Mouse (Mus musculus): ENCODE measurements around the gene Aif1. TPM values are rescaled to one million over a fixed set of nuclear protein-coding genes. Genes with fewer than 3 reads are reported as not detected.
A peak's percentile ranks its signal among the peaks of the same experiment; 100 is the strongest.

The Aif1 gene
- total RNA-seq, 4 experiments from 2014 or later = 6.3 to 45.4 (median 25.7) TPM

GRCm38 (mm10) chr17:35195631-35196320 is 19.9 kb upstream of the Aif1 start:
- DNase-seq (ENCODE audit: low spot score in 2 of 2) = peak in 1 of 2 experiments; percentile 60

DNA sequence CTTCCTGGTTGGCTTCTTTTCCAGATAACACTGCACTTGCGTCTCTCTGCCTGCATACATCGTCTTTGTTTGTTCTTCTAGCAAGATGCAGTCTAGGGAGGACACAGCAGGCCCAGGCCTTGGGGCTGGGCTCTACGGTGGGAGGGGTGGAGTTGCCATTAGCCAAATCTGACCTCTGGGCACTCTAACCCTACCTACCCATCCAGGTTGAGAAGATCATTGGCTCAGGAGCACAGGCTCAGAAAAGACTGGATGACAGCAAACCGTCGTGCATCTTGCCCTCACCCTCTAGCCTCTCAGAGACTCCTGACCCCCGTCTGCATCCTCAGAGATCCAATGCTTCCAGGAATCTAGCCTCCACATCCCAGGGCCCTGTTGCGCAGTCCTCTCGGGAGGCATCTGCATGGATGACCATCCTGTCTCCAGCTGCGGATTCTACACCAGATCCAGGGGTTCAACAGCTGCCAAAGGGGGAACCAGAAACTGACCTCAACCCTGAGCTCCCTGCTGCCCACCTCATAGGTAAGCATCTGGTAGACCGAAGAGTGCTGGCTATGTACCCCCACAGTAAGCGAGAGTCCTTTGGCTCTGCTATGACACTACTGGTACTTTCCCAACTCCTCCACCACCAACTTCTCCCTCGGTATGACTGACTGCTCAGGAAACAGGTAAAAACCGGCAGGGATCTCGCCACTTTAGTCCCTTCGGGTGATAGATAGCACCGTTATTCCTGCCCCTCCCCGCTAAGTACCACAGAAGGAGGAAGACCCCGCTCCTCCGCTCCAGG is 19.2 kb upstream of the Aif1 start:
- DNase-seq (ENCODE audit: low spot score in 2 of 2) = no peak

DNA sequence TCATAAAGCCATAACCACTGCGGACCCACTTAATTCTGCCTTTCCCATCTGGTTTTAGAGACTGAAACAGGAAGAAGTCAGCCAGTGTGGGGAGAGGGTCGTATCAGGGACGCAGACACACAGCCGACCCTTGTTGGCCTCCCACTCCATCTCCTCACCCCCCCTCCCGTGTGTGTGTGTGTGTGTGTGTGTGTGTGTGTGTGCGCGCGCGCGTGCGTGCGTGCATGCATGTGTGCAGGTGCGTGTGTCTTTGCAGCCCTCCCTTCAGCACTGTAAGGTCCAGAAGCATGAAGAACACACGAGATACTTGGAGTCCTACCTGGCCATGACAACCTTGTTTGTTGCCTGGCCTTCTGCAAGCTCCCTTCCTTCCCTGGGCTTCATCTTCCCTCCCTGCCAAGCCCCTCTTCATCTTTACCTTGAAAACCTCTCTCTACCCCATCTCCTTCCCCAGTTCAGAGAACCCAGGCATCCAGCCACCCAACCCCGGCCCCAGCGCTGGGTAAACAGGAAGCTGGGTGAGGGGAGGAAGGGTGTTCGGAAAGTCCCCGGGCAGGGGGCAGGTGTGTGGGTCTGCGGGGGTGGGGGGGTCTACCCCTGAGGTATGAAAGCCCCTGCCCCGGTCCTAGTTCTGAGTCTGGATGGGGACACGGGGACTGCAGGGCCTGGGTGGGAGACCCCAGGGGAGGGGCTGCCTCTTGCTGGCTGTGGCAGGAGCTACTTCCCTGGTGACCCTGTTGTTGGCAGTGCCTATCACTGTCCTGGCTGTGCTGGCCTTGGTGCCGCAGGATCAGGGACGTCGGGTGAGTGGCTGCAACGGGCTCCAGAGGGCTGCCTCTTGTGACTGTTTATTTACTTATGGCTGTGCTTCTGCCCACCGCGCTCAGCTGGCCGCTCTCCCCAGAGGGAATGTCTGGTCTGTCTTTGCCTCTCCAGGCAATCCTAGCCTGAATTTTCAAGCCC is 18.3 kb upstream of the Aif1 start, which contains the start of gene Ltb:
TSS of gene Ltb (plus strand) at position 559 of the 963 bp plus-strand sequence.
- DNase-seq (ENCODE audit: low spot score in 2 of 2) = no peak

GRCm38 (mm10) chr17:35192924-35193323 is 17.1 kb upstream of the Aif1 start:
- no peak for DNase-seq (ENCODE audit: low spot score in 2 of 2)

- no peak for DNase-seq (ENCODE audit: low spot score in 2 of 2)
Measured at GRCm38 (mm10) chr17:35191723-35192122, 15.9 kb upstream of the Aif1 start.

DNA sequence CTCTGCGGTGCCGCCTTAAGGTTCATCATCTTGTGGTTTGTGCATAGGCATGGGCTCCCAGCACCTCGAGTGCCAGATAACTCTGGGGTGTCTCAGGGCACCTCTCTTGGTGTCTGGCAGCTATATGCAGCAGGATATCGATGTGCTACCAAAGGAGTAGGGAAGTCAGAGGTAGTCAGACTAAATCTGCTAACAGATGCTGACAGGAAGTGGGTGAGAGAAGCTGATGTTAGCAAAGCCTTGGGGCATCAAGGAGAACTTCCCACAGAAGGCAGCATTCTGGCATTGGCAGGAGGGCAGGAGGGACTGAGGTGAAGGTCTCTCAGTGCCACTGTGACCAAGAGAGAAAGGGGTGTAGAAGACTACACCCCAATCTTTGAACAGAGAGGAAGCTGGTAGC is 14.2 kb upstream of the Aif1 start:
- no peak for DNase-seq (ENCODE audit: low spot score in 2 of 2)

- no peak for DNase-seq (ENCODE audit: low spot score in 2 of 2)
Measured at GRCm38 (mm10) chr17:35189186-35189585, 13.3 kb upstream of the Aif1 start.

DNA sequence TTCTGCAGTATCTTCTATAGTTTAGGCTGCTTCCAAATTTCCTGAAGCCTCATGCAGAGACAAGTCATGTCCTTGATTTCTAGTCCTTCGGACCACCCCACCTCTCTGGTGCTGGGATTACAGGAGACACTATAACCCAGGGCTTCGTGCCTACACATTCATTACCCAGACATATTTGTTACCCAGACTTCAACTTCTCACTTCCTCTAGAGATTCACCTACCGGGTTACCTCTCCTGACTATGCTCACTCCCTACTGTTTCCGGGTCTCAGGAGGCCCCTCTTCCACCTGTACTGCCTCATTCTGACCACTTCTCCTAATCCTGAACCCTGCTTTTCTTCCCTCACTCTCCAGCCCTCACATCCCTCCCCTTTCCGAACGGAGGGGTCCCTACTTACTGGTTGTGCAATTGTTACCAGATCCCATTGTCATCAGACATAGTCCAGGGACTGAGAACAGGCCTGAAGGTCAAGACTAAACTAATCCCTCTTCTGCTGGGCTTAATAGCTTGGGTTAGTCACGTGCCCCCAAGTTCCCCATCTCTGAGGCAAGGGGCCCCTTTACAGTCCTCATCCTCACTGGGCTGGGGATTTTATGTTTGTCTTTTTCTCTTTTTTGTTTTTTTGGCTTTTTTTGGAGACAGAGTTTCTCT is 12.2 kb upstream of the Aif1 start, which contains the start of gene Lst1:
TSS of gene Lst1 (minus strand) at position 481 of the 652 bp plus-strand sequence.
- DNase-seq (ENCODE audit: low spot score in 2 of 2) = no peak

DNA sequence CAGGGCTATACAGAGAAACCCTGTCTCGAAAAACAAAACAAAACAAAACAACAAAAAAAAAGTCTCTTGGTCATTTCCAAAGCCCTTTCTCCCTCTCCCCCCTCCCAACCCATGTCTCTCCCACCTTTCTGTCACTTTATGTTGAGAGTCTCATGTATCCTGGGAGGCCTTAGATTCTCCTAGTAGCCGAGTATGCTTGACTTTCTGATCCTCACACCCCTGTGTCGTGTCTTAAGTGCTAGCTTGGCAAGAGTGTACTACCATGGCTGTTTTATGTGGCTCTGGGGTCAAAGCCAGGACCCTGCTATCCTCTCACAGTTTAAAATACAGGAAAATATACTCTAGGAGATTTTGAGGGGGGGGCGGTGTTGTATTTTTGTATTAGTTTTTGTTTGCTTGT is 11.5 kb upstream of the Aif1 start:
- no peak for DNase-seq (ENCODE audit: low spot score in 2 of 2)

- DNase-seq (ENCODE audit: low spot score in 2 of 2) = no peak
Measured at GRCm38 (mm10) chr17:35186681-35187080, 10.8 kb upstream of the Aif1 start.

- no peak for DNase-seq (ENCODE audit: low spot score in 2 of 2)
Measured at GRCm38 (mm10) chr17:35185639-35186611, 10.1 kb upstream of the Aif1 start.

- DNase-seq (ENCODE audit: low spot score in 2 of 2) = no peak
Measured at GRCm38 (mm10) chr17:35180093-35180492, 4.2 kb upstream of the Aif1 start.

DNA sequence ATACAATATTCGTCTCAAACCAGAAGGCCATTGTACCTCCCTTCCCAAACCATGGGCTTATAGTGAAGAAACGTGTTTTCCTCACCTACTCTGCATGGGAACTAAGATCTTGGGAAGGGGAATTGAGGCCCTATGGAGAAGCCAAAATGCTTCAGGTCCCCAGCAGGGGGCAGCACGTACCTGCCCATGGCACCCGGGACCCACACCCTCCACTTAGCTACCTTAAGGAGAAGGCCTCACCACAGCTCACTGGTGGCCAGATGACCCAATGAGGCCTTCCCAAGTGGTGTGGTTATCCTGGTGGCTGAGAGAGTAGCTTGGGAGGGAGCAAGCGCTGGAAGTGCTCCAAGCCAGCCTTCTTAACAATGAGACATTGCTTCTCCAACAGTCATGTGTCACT is 2.7 kb upstream of the Aif1 start:
- peak in 1 of 2 experiments; percentile 55 for DNase-seq (ENCODE audit: low spot score in 2 of 2)

- DNase-seq (ENCODE audit: low spot score in 2 of 2) = no peak
Measured at GRCm38 (mm10) chr17:35175382-35175781, 486 bp downstream of the Aif1 start.

DNA sequence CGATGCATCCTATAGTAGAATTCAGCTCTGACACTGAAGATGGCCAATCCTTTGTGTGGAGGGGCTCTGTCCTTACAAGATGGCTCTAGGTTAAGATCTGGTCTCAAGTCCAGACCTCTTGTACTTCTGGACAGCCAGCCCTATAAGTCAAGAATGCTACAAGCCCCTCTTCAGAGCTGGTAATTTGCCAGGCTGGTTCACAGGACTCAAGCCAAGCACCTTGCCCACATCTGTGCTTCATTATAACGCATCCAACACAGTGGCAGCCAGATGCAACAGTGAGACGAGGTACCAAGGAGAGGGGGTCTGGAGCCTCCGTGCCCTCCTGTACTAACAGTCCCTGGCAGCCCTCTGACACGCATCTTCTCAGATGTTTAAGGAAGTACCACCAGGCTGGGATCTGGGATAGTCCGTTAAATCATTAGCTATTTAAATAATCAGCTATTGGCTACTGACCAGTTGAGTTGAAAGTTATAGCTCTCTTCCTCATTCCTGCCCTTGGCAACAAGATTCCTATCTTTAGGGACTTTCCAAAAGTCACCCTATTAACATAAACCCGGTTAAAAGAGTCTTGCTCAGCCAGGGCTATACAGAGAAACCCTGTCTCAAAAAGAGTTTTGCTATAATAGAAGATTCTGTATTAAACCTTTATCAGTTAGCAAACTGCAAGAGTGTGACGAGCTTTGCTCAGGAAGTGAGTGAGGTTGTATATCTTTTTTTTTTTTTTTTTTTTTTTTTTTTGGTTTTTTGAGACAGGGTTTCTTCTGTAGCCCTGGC is 1.5 kb downstream of the Aif1 start:
- DNase-seq (ENCODE audit: low spot score in 2 of 2) = no peak

DNA sequence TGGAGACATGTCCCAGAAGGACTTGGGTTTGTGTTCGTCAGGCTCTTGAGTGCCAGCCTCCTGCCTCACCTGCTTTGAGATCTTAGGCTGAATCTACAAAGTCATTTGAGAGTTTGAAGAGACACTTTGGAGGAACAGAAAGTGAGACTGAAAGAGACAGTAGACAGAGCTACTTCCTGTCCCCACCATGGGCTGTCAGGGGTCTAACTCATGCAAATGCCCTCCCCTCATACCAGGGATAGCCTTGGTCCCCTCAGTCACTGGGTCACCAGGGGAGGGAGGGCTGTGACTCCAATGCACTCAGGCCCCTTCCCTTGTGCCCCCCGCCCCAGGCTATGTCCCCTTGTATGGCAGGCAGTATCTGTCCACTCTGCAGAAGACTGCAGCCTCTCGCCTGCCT is 2.5 kb downstream of the Aif1 start:
- DNase-seq (ENCODE audit: low spot score in 2 of 2) = no peak

DNA sequence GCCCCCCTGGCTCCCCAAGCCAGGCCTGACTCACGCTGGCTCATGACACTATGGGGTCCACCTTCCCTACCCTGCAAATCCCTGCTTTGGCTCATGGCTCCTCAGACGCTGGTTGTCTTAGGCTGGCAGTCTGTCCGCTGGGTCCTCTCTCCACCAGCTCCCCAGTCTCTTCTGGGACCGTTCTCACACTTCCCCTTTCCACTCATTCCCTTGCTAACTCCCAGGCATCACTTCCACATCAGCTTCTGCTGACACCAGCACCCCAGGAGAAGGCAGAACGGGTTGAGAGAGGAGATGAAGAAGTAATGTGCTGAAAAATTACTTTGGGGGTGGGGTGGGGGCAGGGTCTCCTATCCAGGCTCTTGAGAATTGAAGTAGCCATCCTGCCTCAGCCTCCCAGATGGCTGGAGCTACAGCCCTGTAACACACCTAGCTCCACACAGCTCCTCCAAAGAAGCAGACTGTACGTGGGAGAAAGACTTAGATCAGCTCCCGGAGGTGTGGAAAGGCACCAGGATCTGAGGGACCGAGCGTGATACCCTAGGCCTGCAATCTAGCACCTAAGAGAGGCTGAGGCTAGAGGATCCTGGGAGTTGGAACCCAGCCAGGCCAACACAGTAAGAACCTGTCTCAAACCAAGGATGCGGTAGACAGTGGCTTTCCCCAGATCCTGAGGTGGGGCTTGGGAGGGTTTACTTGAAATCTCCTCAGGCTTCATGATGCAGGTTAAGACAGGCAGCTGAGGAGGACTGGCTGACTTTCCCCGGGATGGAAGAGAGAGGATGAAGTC is 3.2 kb downstream of the Aif1 start:
- DNase-seq (ENCODE audit: low spot score in 2 of 2) = no peak

- DNase-seq (ENCODE audit: low spot score in 2 of 2) = no peak
Measured at GRCm38 (mm10) chr17:35168541-35169207, 7.2 kb downstream of the Aif1 start.
